Mouse (Mus musculus): Measurements from ENCODE around the gene Bloc1s5.

DNA sequence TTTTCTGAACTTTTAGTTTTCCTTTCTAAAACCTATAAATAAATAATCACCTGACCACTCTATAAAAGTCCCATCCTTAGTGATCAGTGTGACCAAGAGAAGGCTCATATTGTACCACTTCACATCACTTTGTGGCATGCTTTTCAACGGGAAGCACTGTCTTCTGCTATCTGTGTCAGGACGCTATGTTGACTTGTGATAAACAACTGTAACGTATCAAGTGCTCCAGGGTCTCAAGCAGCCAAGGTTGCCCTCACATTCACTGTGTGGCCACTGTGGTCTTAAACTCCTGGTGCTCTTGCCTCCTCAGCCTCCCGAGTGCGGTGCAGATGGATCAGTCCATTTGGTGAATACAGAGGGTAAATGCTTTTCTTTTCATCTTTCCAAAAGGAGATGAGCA, 19.3 kb downstream of the Bloc1s5 start:
- no peak for TF ChIP-seq CTCF (IDR thresholded peaks at IDR 0.05; ENCODE audit: low read depth, low read length)
- no peak for TF ChIP-seq POLR2A (IDR thresholded peaks at IDR 0.05; ENCODE audit: extremely low read depth, insufficient read depth, low read length)
